Mouse (Mus musculus) frontal cortex, adult (tissue): ENCODE measurements at regions not wholly inside any gene's neighbourhood (a gene's known extent, or its start where the extent isn't known, plus 50 kb on each side); places are given as distances from the start of the nearest gene placed in this dataset.
A peak's percentile ranks its signal among the peaks of the same experiment; 100 is the strongest.

Experiments used
- ATAC-seq: cut with Nextera tagmentation; 2 replicates; pipeline ENCODE4 v1.9.2; 2017; ENCODE audit warnings: mild to moderate bottlenecking, moderate library complexity, mixed read lengths; ENCODE audit not compliant: low TSS enrichment

- ATAC-seq: no peak
Measured at GRCm38 (mm10) chr12:61307396-61307795, 215.6 kb upstream of the Lrfn5 start.

- peak; percentile 69 for ATAC-seq
Measured at GRCm38 (mm10) chr12:61322114-61322513, 200.8 kb upstream of the Lrfn5 start.

GRCm38 (mm10) chr12:61332164-61332563 lies 190.8 kb upstream of the Lrfn5 start:
- ATAC-seq: no peak
